Mouse (Mus musculus) natural killer cell, adult 2 months (primary cell): Measurements from ENCODE around the gene Ndufv3.
"Not testable (repeated sequence)": the region's sequence is repeated elsewhere in the genome, so short reads cannot be mapped to it uniquely, and the experiment has no call there.

Experiments used
- DNase-seq, 2 experiments: peaks; one replicate each; pipeline ENCODE4 v3.0.0; 2022; ENCODE audit warnings: low spot score in 2 of 2

Ndufv3 gene

GRCm38 (mm10) chr17:31511792-31512495, 8.0 kb upstream of the Ndufv3 start:
- peak; percentile 72 to 84 for DNase-seq

DNA sequence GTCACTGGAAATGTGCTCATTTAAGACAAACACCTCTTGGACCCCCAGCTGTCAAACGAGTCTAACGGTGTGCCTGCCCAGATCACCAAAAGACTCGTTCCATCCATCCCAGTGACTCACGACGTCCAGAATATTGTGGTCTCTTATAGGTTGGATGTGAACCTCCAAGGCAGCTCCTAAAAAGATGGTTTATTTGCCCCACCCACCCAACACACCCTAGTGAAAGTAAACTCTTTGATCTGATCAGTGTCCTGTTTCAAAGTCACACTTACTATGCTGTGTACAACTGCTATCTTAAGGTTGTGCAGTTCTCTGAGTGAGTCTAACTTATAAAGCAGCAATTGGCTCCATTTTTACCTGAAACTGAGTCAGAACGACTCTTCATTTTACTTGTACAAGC, 7.3 kb upstream of the Ndufv3 start:
- DNase-seq: no peak

DNA sequence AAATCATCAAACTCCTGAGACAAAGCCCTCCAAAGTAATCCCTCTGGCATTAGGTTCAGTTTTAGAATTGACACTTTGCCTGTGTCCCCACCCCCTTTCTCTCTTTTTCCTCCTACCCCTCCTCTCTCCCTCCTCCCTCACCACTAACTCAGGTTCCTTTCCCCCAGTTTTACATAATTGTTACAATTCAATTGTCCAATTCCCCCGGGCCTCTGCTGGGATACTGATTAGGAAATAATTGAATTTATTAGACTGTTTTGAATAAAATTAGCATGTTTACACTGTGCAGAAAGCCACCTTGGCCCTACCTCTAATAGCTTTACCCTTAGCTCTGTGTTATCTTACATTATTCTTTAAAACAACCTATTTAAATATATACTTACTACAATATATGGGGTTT, 5.2 kb upstream of the Ndufv3 start:
- DNase-seq: no peak

DNA sequence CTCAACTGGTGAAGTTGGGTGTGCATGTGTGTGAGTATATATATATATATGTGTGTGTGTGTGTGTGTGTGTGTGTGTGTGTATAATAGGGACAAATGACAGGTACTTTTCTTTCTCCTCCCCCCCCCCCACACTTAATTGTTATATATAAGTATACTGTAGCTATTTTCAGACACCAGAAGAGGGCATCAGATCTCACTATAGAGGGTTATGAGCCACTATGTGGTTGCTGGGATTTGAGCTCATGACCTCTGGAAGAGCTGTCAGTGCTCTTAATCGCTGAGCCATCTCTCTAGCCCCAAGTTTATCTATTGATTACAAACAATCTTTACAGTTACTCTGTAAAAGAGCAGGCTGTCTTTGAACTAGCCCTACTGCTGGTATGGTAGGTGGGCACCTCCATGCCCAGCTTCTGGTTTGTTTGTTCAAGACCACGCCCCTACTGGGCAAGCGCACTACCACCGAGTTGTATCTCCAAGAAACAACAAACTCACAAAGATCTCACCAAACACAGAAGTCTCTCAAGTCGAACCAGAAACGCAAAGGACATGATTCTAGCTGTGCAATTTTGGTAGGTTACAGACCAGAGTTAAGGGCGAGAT, 470 bp upstream of the Ndufv3 start:
- no peak for DNase-seq

DNA sequence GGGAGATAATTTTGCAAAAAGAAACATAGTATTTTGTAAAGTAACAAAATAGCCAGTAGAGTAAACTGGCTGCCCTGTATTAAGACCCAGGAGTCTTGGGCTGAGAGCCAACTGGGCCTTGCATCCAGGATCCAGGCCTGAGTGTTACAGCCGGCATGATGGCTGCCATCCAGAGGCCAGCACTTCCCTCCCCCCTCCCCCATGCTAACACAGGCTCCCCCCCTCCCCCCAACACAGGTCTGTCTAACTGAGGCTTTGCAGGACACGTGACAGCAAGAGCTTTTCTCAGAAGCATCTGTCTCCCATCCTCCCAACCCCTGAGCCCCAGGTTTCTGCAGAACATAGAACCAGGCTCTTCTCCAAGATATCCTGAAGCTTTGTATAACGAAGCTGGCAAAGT, 980 bp downstream of the Ndufv3 start:
- no peak for DNase-seq

DNA sequence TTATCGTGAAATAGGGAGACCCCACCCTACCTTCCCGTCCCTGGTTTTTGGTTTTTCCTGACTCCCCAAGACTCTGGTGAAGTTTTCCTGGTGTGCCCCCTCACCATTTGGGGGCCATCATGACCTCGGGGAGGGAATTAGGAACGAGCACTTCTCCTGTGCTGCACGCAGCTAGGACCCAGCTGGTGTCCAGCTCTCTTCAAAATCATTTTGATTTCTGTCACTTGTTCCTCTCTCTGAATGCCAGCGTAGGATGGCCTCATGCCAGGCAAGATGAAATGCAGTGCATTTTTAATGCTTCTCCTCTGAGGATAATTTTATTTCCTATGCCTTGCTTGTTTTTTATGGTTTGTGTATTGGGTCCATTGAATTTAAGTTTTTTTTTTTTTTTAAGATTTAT, 2.0 kb downstream of the Ndufv3 start:
- DNase-seq: no peak

DNA sequence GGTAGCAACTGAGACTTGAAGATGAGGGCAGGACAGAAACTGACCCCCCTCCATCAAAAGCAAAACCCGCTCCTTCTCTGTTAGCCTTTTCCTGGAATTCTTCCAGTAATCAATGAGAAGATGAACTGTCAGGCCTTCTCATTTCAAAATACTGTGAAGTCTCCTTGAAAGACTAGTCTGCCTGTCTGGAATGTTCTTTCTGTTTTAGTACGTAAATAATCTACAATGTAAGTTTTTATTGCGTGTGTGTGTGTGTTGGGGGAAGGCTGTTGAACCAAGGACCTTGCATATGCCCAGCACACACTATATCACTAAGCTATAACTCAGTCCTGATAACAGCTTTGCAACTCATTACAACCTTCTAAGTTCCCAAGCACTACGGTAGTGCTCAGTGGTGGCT, 5.2 kb downstream of the Ndufv3 start:
- no peak for DNase-seq

GRCm38 (mm10) chr17:31525816-31526215, 5.9 kb downstream of the Ndufv3 start:
- no peak for DNase-seq

GRCm38 (mm10) chr17:31529314-31529713, 9.4 kb downstream of the Ndufv3 start:
- DNase-seq: no peak

GRCm38 (mm10) chr17:31531441-31532158, 11.7 kb downstream of the Ndufv3 start:
- no peak for DNase-seq

- not testable (repeated sequence) for DNase-seq
Measured at GRCm38 (mm10) chr17:31532331-31532730, 12.4 kb downstream of the Ndufv3 start.

GRCm38 (mm10) chr17:31535358-31535757, 15.4 kb downstream of the Ndufv3 start:
- DNase-seq: no peak

DNA sequence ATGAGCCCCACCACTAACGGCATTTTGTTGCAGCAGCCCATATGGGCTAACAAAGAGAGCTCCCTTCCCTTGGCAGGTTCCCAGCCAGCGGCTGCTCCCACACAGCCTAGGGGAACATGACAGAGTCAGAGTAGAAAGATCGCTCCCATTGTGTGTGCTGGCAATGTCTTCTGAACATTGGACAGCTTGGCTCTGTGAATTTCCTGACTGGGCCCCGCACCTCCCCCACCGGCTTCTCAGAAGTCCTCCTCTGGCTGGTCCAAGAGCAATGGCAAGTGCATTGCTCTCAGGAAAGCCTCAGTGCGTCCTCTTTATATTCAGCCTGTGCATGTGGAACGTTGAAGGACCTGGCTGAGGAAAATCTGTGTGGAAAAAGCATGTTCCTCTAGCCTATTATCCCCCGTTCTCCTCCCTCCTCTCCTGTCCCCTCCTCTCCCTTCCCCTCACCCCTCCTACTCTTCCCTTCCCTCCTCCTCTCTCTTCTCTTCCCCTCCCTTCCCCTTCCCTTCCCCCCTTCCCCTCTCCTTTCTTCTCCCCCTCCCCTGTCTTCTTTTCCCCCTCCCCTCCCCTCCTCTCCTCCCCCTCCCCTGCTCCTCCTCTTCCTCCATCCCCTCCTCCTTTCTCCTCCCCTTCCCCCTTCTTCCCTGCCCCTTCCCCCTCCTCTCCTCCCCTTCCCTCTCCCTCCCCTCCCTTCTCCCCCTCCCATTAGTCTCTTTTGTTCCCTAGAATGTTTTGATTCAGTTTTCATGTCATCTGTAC, 16.1 kb downstream of the Ndufv3 start:
- DNase-seq: no peak

GRCm38 (mm10) chr17:31540101-31540500, 20.2 kb downstream of the Ndufv3 start:
- no peak for DNase-seq

- no peak for DNase-seq
Measured at GRCm38 (mm10) chr17:31540809-31541459, 21.0 kb downstream of the Ndufv3 start.

- DNase-seq: no peak
Measured at GRCm38 (mm10) chr17:31541460-31541831, 21.5 kb downstream of the Ndufv3 start.

DNA sequence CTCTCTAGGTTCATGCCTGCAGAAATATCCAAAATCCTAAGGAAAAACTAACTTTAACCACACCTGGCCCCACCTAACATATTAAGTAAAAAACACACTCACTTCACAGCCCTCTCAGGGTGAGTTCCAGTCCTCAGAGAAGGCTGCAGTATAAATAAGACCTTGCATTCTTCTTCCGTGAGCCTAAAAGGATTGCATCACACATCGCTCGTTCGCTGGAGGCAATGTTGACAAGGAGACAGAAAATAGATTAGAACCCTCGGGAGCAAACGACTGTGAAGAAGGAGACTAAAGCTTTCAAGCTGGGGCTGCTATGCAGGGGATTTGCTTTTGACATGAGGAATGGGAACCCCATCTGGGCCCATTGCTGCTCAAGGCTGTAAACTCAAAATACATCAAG, 23.7 kb downstream of the Ndufv3 start:
- no peak for DNase-seq

DNA sequence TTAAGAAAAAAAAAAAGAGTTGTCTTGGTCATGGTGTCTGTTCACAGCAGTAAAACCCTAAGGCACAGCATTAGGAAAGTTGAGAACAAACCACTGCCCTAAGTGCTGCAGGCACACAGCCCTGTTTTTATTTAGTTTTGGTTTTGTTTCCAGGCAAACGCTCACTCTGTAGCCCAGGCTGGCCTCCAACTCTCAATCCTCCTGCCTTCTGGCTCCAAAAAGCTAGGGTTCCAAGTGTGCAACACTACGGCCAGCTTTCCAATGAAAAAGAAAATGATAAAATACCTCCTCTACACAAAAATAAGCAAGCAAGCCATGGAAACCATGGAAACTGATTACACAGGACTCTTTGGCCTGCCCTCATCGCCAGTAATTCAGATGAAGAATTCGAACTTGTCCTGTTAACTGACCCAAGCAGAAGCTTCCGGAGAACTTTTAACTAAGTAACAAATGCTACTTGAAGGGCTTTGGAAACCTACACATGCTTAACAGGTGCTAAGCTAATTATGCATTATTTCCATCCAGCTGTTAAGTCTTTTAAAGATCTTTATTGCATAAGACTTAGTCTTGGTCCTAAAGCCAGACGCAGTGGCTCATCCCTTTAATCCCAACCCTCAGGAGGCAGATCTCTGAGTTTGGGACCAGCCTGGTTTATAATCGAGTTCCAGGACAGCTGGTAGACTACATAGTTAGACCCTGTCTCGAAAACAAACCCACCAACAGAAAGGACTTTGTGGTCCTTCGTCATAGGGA, 26.7 kb downstream of the Ndufv3 start:
- DNase-seq: no peak

- no peak for DNase-seq
Measured at GRCm38 (mm10) chr17:31547974-31548373, 28.1 kb downstream of the Ndufv3 start.

DNA sequence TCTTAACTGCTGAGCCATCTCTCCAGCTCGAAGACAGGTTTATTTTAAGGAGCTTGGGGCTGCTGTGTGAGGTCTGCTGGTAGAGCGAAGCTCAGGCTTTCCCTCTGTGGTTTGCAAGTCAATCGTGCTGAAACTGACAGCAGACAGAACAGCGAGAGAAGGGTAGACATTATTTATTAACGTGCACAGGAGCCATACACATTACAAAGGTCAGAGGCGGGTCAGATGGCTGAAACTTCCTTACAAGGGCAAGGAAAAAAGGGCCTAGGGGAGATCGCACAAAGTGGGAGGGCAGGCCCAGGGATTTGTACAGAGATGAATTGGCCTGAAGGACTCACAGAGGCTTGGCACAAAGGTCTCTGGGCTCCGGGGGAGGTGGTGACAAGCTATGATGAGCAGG, 29.5 kb downstream of the Ndufv3 start:
- no peak for DNase-seq

DNA sequence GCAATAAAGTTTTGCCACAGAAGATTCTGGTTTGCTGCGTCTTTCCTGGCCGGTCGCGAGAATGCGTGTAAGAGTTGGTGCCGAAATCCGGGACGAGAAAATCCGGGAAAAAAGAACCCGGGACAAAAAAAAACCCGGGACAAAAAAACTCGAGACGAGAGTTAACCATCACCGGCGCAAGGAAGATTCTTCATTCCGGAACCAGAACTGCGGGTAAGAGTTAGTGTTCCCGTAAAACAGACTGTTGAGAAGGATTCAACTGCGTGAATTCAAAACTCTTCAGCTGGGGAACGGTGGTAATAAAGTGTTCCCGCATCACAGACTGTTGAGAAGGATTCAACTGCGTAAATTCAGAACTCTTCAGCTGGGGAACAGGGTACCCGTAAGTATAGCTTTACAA, 32.7 kb downstream of the Ndufv3 start:
- not testable (repeated sequence) for DNase-seq
